Mouse (Mus musculus) spleen, adult 2 months (tissue): ENCODE measurements around the gene Gpx1.

Experiments
- CTCF ChIP-seq: fragments of 200-500 bp; IDR thresholded peaks from 2 replicates; pipeline ENCODE4 v1.5.1; 2011; ENCODE audit warnings: mild to moderate bottlenecking, inconsistent platforms; ENCODE audit not compliant: insufficient read depth, insufficient read length, insufficient replicate concordance; ENCODE audit errors: extremely low read depth
- POLR2A ChIP-seq: fragments of 200-500 bp; IDR thresholded peaks from 2 replicates; pipeline ENCODE4 v1.6.1; 2011; ENCODE audit warnings: low read depth, low read length, inconsistent platforms

GRCm38 (mm10) chr9:108289347-108289746, 49.4 kb upstream of the Gpx1 start:
- TF ChIP-seq CTCF: no peak
- TF ChIP-seq POLR2A: no peak
